Mouse (Mus musculus): ENCODE measurements around the gene Olfr1510.

- TF ChIP-seq CTCF (IDR thresholded peaks at IDR 0.05; ENCODE audit: control insufficient read depth, insufficient read depth, insufficient replicate concordance, low read depth, low read length) (no peak), POLR2A (IDR thresholded peaks at IDR 0.05; ENCODE audit: control insufficient read depth, low read depth, low read length) (no peak)
Observed at GRCm38 (mm10) chr14:52414273-52414672, at the start of gene Olfr1510.
